Mouse (Mus musculus) lung, postnatal 4 days (tissue): ENCODE measurements at regions not wholly inside any gene's neighbourhood (a gene's known extent, or its start where the extent isn't known, plus 50 kb on each side); places are given as distances from the start of the nearest gene placed in this dataset.

Source experiments
- DNase-seq, 2 experiments: peaks; one replicate each; pipeline ENCODE4 v3.0.0; 2021

DNA sequence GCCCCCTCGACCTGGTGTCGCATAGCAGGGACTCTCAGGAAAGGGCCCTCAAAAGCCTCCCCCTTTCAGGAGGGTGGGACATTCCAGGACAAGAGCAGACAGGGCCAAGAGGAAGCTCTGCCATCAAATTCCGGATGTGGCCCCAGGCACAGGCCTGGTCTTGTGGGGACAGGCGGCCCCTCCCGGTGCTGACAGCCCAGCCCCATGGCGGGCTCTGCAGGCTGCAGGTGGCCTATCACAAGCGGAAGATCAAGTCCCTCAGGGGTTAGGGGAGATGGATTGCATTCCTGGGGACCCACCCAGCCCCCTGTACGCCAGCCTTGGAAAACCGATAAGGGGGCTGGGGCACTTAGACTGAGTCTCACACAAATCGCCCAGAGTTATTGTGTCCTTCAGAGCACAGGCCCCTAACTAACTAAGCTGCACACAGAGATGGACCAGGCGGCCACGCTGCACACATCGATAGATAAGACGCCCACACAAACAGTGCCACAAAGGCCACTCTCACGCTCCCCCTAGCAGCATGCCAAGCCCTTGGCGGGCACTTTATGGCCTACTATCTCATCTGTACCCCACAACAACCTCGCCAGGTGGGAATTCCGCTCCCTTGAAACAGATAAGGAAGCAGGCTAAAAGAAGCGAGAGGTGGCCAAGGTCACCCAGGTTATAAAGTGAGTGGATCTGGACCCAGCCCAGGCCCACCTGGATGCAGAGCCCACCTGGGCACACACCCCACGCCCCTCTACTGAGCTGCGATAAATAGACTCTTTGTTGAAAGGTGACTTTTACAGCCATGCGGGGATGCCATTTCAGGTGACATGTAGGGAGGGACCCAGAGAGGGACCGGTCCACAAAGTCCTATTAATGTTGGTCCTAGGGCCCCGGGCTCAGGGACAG, 55.5 kb downstream of the Gm5294 start:
- DNase-seq = peak in 1 of 2 experiments; percentile 33

DNA sequence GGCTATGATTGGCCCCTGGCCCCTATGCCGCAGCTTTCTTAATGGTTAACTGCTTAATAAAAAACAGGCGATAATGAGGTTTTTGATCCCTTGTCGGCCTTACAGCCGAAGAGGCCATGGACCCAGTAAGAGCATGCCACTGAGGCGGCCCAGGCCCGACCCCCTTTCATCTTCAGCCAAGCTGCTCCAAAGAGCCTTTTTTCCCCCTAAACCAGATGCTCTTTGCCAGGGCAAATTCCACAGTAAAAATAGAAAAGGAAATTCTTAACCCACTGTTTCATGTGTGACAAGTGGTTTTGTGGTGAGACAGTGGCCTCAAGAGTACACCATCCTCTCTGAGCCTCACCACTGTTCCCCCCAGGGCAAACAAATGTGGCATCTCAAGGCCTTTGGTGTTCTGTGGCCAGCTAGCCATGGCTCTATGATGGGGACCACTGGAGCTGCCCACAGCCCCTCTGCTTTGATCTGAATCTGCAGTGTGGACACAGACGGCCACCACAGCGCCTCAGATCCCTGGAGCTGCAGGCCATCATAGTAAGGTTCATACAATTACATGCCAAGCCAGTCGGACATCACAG, 61.9 kb downstream of the Gm5294 start:
- peak in 1 of 2 experiments; percentile 43 for DNase-seq

DNA sequence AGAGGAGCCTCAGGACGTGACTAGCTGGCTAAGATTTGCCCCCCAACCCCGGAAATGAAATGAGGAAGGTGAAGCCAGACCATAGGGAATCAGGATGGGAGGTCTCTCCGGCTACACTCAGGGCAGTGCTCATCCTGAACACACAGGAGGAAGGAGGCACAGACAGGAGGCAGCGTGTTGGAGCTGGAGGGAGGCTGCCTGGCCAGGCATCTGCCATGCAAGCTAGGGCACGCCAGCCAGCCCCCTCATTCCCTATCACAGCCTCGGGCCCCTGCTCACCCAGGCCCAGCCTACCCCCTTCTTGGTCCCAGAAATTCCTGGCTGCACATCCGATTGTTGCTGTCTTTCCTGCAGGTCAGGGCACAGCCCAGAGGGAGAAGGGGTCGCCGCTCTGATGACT, 63.7 kb downstream of the Gm5294 start:
- DNase-seq = no peak

DNA sequence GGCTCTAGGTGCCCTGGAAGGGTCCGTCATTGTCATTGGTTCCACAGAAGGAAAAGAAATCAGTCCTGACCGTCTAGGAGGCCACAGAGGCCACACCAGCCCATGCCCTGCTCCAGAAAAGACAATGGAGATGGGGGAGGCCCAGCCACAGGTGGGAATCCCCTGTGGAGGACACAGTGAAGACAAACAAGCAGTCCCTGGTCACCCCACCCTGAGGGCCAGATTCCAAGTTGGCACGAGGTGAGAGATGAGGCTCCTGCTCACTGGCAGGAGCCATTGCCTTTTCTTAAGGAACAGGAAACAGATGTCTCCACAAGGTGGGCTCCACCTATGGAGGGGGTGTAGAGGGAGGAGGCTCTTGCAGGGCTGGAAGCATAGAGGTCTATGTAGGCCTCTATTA, 66.0 kb downstream of the Gm5294 start:
- DNase-seq = no peak

DNA sequence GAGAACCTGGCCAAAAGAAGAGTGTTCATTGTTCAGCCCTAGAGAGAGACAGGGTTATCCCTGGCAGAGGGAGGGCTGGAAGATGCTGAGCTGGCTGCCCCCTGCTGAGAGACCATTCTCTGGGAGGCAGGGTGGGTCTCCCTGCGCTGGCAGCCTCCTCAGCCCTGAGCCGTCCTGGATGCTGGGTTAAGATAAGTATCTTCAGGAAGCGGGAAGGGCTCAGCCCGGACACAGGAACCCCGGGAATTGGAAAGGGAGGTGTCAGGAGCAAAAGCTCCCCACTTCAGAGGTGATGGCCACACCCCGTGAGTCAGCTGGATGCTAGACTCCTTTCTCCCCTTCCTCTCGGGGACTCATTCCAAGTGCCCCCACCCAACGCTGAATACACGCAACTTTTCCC, 68.9 kb downstream of the Gm5294 start:
- DNase-seq = peak; percentile 23 to 59

DNA sequence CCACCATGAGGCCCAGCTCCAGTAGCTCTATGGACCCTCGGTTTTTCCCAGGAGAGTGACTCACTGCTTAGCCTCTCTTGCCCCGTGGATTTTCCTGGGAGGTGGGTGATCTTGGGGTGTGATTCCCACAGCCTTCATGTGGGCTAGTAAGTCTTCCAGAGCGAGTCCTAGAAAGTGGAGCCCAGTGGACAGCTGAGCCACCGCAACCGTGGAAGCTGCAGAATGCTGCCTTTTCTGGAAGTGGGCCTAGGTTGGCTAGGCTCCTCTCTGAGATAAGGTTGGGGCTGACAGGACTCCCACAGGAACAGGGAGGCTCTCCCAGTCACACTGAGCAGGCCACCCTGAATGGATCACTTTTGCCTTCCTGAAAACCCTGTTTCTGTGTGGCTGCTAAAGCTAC, 69.9 kb downstream of the Gm5294 start:
- no peak for DNase-seq

DNA sequence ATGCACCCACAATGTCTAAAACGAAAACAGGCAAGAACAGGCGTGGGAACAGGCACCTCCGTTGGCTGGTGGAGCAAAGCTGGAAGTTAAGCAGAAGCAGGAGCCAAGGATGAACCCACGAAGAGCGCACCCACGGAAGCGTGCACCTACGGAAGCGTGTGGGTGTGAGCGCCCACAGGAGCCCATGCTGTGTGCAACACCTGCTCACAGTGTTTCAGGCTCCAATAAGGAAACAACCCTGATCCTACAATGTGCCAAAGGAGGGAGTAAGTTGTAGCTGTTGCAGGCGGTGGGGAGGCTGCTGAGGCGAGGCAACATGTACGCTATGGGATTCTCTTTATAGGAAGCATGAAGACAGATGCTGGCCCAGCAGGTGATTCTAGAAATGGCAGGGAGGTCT, 74.6 kb downstream of the Gm5294 start:
- DNase-seq = no peak

GRCm38 (mm10) chr5:138897255-138897654, 77.4 kb downstream of the Gm5294 start:
- no peak for DNase-seq

GRCm38 (mm10) chr5:138898440-138898839, 78.6 kb downstream of the Gm5294 start:
- peak in 1 of 2 experiments; percentile 45 for DNase-seq

DNA sequence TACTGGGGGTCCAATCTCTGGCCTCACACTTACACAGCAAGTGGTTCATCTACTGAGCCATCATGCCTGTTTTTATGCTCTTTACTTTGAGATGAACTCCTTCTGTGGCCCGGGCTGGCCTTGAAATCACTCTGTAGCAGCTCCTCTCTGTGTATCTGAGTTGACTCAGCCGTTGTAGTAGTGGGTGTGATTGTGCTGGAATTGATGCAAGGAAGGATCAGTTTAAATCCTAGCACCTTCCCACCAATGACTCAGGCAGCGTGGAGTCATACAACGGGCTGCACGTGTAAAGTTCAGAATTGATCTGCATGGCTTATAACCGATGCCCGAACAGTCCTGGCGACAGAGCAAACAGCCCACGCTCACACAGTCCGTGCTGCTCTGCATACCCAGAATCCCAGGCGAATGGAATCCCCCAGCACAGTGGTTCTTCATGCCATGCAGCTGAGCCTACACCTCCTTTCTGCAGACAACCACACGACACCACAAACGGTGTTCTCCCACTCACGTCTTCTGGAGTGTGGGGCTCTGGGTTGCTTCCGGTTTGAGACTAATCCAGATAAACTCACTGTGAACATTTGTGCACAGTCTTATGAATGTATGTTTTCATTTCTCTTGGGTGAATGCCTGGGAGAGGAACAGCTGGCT, 81.2 kb downstream of the Gm5294 start:
- no peak for DNase-seq

DNA sequence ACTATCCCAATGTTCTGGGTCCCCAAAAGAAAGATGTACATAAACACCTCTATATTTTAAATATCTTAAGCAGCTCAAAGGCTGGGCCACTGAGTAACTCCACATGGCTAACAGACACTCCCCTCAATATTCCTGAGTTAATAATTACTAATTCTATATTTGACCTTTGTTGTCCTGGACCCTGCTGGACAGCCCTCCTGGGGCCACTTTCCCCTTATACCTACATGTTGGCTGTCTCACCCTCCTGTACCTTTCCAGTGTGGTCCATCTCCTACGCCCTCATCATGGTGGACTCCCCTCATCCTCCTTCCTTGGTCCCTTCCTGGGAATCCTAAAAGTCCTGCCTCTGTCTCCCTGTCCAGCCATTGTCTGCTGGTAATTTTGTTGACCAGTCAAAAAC, 82.4 kb downstream of the Gm5294 start:
- no peak for DNase-seq

GRCm38 (mm10) chr5:138911769-138912710, 85.1 kb downstream of the Pdgfa start:
- DNase-seq = no peak

- DNase-seq = no peak
These were observed 84.5 kb downstream of the Pdgfa start for GRCm38 (mm10) chr5:138912711-138913105.

GRCm38 (mm10) chr5:138915068-138915467, 82.1 kb downstream of the Pdgfa start:
- DNase-seq = no peak

DNA sequence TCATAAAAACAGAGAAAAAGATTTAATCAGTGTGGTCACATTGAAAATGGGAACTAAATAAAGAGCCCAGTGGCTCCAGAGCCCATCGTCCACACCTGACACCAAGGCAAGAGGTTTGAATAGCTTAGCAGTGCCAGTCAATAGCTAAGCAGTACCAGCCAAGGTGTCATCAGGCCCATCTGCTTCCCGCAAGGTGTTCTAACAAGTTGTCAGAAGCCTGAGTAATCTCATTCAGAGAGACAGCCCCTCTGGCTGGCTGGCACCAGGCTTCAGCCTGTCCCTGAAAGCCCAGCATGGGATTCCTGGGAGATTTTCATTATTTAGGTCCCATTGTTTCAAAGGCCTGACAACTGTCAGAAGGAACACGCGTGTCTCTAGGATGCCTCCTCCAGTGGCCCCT, 81.7 kb downstream of the Pdgfa start:
- DNase-seq = no peak

DNA sequence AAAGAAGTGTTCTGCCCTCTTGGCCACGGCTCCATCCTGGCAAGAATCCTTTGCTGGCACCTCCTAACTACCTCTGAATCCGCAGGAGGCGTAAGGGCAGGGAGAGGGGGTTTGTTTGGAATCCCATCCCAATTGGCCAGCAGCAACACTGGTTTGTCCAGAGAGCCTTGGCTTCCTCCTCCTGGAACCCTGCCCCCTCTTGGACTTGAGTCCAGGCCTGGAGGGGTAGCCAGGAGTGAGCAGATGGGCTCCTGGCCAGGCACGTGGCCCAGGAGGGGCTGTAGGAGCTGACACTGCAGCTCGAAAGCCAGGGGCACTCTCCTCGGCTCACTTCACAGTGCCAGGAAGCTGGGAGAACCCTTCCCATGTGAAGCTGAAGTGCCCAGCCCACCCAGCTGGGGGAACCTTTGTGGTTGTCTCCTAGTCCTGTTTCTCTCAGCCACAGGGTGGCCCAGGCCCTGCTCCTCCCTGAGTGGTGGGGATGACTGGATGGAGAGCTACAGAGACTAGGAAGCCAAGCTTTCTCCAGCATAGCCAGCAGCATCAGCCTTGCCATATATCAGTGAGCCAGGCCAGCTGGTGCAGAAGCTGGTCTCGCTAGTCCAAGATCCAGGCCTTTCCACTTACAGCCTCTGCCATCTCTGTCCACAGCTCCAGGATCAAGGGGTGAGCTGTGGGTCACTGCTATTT, 76.9 kb downstream of the Pdgfa start:
- peak; percentile 53 to 70 for DNase-seq

DNA sequence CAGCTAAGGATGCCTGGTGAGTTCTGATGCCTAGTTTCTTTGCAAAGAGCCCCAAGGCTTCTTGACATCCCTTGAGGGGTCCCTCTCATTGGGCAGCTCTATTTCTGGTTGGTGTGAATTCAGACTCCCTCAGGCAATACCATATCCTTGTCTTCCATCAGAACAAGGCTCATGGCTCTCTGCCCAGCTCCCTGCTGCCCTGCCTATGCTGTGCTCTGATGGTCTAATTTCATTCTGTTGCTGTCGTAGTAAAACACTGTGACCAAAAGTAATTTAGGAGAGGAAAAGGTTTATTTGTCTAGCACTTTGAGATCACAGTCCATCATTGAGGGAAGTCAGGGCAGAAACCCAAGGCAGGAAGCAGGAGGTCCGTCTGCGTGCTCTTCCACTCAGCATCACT, 75.1 kb downstream of the Pdgfa start:
- no peak for DNase-seq
